Mouse (Mus musculus): ENCODE data around the gene Mtfmt. TPM values are rescaled to one million over a fixed set of nuclear protein-coding genes. Genes with fewer than 3 reads are reported as not detected.

The Mtfmt gene
- polyA plus RNA-seq, 1 experiment from 2014 or later, result 20.9 TPM

DNA sequence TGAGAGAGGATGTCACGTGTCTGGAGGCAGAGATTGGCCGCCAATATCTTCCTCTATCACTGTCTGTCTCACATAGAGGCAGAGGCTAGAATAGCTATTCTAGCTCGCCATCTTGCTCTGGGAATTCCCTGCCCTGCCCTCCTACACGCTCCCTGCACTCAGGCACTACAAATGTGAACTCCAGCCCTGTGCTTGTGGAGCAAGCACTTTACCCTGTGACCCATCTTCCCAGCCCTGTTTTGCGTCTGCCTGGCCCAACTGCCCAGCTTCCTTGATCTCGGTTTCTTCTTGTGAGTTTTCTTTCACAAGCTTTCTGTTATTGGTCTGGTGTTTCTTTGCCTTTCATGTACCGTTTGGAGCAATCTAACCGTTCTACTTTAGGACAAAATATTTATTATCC, 43.6 kb downstream of the Mtfmt start:
- H3K36me3 ChIP-seq (ENCODE audit: poor library complexity, severe bottlenecking), result peaks cover 86% of the 10 kb centered on the region
- H3K9ac ChIP-seq, result no peak overlapping the region

DNA sequence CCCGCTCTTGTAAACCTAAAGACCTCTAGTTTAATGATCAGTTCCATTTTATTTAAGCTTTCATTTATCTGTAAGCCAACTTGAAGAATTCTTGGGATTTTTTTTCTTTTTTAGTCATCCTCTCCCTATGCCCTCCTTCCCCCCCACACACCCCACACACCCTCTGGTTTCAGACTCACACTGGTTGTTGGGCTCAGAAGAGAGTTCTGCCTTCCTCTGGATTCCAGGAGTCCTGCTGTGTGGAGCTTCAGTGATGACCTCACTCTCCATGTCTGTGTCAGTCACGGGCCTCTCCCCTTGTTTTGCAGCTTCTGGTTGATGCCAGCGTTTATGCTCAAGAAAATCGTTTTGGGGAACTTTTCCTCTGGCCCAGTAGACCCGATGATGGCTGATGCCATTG, 44.5 kb downstream of the Mtfmt start:
- WGBS, result 85% methylated on average over 5 of the region's 5 CpGs
- H3K36me3 ChIP-seq (ENCODE audit: poor library complexity, severe bottlenecking), result peaks cover 86% of the 10 kb centered on the region

More for the DNA sequence above, 43.6 kb downstream of the Mtfmt start:
- no peak overlapping the region for H3K27ac ChIP-seq
- no peaks in the 10 kb centered on the region for H3K4me1 ChIP-seq
- no peak overlapping the region for H3K4me2 ChIP-seq
- no peak for ATAC-seq
- no peak overlapping the region for H3K4me3 ChIP-seq
- 91% methylated on average over 8 of the region's 8 CpGs for WGBS
- no peaks in the 10 kb centered on the region for H3K27me3 ChIP-seq
- no peaks in the 10 kb centered on the region for H3K9me3 ChIP-seq (replicated peaks)

DNA sequence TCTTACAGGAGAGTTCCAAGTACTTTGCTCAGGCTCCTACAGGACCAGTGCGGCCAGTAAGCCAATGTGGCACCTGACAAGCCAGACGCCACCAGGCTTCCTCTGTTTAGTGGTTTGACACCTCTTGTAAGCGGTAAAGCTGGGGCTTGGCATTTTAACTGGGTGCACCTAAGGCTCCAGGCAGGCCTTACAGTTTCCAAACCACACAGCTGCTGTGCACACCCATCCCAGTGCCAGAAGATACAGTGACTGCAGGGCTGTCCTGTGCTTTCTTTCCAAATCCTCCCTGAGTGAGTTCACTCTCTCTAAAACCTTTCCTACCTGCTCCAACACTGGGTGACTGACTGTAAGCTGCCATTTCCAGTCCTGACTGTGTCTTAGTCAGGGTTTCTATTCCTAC, 55.9 kb downstream of the Mtfmt start:
- peaks cover 30% of the 10 kb centered on the region for H3K36me3 ChIP-seq (ENCODE audit: poor library complexity, severe bottlenecking)
- ATAC-seq, result no peak
- no peak overlapping the region for H3K4me2 ChIP-seq
- no peaks in the 10 kb centered on the region for H3K9me3 ChIP-seq (replicated peaks)
- no peaks in the 10 kb centered on the region; the same call in 1 of the 2 replicates for H3K27me3 ChIP-seq
- no peak overlapping the region for H3K27ac ChIP-seq
- 95% methylated on average over 3 of the region's 3 CpGs for whole genome bisulfite sequencing
- H3K9ac ChIP-seq, result no peak overlapping the region
- no peak overlapping the region for H3K4me3 ChIP-seq
- no peaks in the 10 kb centered on the region for H3K4me1 ChIP-seq

More for the DNA sequence above, 44.5 kb downstream of the Mtfmt start:
- H3K9ac ChIP-seq, result no peak overlapping the region
- no peaks in the 10 kb centered on the region for H3K9me3 ChIP-seq (replicated peaks)
- H3K4me1 ChIP-seq, result no peaks in the 10 kb centered on the region
- H3K27ac ChIP-seq, result no peak overlapping the region
- no peak overlapping the region for H3K4me3 ChIP-seq
- no peak for ATAC-seq
- H3K4me2 ChIP-seq, result no peak overlapping the region
- H3K27me3 ChIP-seq, result no peaks in the 10 kb centered on the region

DNA sequence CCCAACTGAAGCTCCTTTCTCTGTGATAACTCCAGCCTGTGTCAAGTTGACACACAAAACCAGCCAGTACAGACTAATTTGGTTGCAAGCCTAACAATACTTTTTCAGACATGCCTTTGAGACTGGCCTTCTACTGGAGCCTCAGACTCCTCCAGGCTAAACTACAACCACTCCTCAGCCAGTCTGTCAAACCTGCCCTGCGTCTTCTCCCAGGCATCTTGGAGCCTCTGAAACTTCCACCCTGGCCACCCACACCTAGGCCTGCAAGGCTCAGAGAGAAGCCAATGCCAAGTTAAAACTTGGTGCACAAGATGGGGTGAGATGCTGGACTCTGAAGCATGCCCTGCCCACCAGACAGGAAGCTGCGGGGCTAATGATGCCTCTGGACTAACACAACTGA, 56.8 kb downstream of the Mtfmt start:
- no peaks in the 10 kb centered on the region for H3K9me3 ChIP-seq (replicated peaks)
- WGBS, result 92% methylated on average over 2 of the region's 2 CpGs
- no peak for ATAC-seq
- no peak overlapping the region for H3K27ac ChIP-seq
- H3K4me3 ChIP-seq, result no peak overlapping the region
- peaks cover 21% of the 10 kb centered on the region for H3K36me3 ChIP-seq (ENCODE audit: poor library complexity, severe bottlenecking)
- no peak overlapping the region for H3K9ac ChIP-seq
- no peak overlapping the region for H3K4me2 ChIP-seq
- H3K4me1 ChIP-seq, result no peaks in the 10 kb centered on the region
- no peaks in the 10 kb centered on the region; the same call in 1 of the 2 replicates for H3K27me3 ChIP-seq

DNA sequence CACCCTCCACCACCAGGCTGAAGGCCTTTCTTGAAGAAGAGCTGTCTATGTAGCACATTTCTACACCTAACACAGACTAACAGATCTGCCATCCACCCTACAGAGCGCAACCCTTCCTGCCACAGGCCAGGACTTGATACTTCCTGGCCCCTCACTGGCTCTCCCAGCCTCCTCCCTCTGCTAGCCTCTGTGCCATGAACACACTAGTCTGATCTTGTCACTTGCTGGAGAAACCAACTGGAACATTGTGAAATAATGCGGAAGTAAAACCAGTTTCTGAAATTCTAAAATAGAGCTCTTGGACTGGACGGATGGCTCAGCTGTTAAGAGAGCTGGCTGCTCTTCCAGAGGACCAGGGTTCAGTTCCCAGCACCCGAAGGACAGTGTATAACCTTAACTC, 57.3 kb downstream of the Mtfmt start:
- H3K4me1 ChIP-seq, result no peaks in the 10 kb centered on the region
- no peak overlapping the region for H3K4me3 ChIP-seq
- H3K27ac ChIP-seq, result no peak overlapping the region
- no peaks in the 10 kb centered on the region; the same call in 1 of the 2 replicates for H3K27me3 ChIP-seq
- peaks cover 16% of the 10 kb centered on the region for H3K36me3 ChIP-seq (ENCODE audit: poor library complexity, severe bottlenecking)
- H3K9me3 ChIP-seq (replicated peaks), result no peaks in the 10 kb centered on the region
- 94% methylated on average over 4 of the region's 4 CpGs for WGBS
- no peak overlapping the region for H3K9ac ChIP-seq
- no peak for ATAC-seq
- no peak overlapping the region for H3K4me2 ChIP-seq

DNA sequence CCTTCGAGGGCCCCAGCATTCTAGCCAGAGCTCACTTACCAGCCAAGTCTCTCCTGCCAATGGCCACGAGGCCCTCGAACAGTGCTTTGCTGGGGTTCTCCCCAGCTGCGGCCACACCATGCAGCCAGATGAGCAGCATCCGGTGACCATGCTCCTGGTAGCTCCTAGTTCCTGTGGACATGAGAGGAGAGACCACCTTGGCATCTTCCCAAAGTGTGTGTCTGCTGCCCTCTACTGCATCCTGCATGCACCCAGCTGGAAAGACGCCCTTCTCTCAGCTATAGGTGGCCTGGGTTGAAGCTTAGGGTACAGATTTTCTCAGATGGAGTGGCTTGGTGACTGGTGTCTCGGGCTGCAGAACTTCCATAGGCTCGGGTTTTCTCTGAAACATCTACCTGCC, 66.6 kb downstream of the Mtfmt start:
- Histone ChIP-seq H3K4me1 (no peaks in the 10 kb centered on the region), H3K4me2 (no peak overlapping the region), H3K27ac (no peak overlapping the region), H3K9ac (no peak overlapping the region), H3K4me3 (no peak overlapping the region), H3K9me3 (replicated peaks) (no peaks in the 10 kb centered on the region), H3K36me3 (ENCODE audit: poor library complexity, severe bottlenecking) (no peaks in the 10 kb centered on the region), H3K27me3 (no peaks in the 10 kb centered on the region)
- no peak for ATAC-seq
- WGBS, result 59% methylated on average over 8 of the region's 8 CpGs

Other genes starting within 250 kb of the Mtfmt start
- gene Parp16, start 240.4 kb upstream of the Mtfmt start, polyA plus RNA-seq (2015; fragmentation: Nextera tagmentation; extraction: Ambion mirVana), result 5.1 and 6.1 TPM in 2 replicates
- 0.28 and 0.64 TPM in 2 replicates for gene Cilp, start 170.6 kb upstream of the Mtfmt start, polyA plus RNA-seq (2015; fragmentation: Nextera tagmentation; extraction: Ambion mirVana)
- gene Clpx, start 141.5 kb upstream of the Mtfmt start, polyA plus RNA-seq (2015; fragmentation: Nextera tagmentation; extraction: Ambion mirVana), result 44.4 and 44.5 TPM in 2 replicates
- gene Pdcd7, start 89.7 kb upstream of the Mtfmt start, polyA plus RNA-seq (2015; fragmentation: Nextera tagmentation; extraction: Ambion mirVana), result 8.3 and 8.5 TPM in 2 replicates
- gene Ubap1l, start 74.7 kb upstream of the Mtfmt start, polyA plus RNA-seq (2015; fragmentation: Nextera tagmentation; extraction: Ambion mirVana), result 0.30 and 0.58 TPM in 2 replicates
- gene Kbtbd13, start 44.1 kb upstream of the Mtfmt start, polyA plus RNA-seq (2015; fragmentation: Nextera tagmentation; extraction: Ambion mirVana), result 0.50 and 0.70 TPM in 2 replicates
- 6.3 and 6.5 TPM in 2 replicates for gene Rasl12, start 37.3 kb upstream of the Mtfmt start, polyA plus RNA-seq (2015; fragmentation: Nextera tagmentation; extraction: Ambion mirVana)
- not detected in 2 replicates for gene Slc51b, start 12.8 kb upstream of the Mtfmt start, polyA plus RNA-seq (2015; fragmentation: Nextera tagmentation; extraction: Ambion mirVana)
- 129 and 134 TPM in 2 replicates for gene Spg21, start 25.2 kb downstream of the Mtfmt start, polyA plus RNA-seq (2015; fragmentation: Nextera tagmentation; extraction: Ambion mirVana)
- gene Ankdd1a, start 84.4 kb downstream of the Mtfmt start, polyA plus RNA-seq (2015; fragmentation: Nextera tagmentation; extraction: Ambion mirVana), result 0.14 TPM in 1 of 2 replicates, not detected in the other
- gene Plekho2, start 144.3 kb downstream of the Mtfmt start, polyA plus RNA-seq (2015; fragmentation: Nextera tagmentation; extraction: Ambion mirVana), result 4.9 and 5.5 TPM in 2 replicates
- gene Pif1, start 151.4 kb downstream of the Mtfmt start, polyA plus RNA-seq (2015; fragmentation: Nextera tagmentation; extraction: Ambion mirVana), result 21.2 and 21.5 TPM in 2 replicates
- 4.2 and 6.5 TPM in 2 replicates for gene Rbpms2, start 193.9 kb downstream of the Mtfmt start, polyA plus RNA-seq (2015; fragmentation: Nextera tagmentation; extraction: Ambion mirVana)
- 273 and 289 TPM in 2 replicates for gene Oaz2, start 232.2 kb downstream of the Mtfmt start, polyA plus RNA-seq (2015; fragmentation: Nextera tagmentation; extraction: Ambion mirVana)

Data from forebrain, embryonic 13.5 days (tissue).